Mouse (Mus musculus): Measurements from ENCODE around the gene Tmem223.

Gene Tmem223

DNA sequence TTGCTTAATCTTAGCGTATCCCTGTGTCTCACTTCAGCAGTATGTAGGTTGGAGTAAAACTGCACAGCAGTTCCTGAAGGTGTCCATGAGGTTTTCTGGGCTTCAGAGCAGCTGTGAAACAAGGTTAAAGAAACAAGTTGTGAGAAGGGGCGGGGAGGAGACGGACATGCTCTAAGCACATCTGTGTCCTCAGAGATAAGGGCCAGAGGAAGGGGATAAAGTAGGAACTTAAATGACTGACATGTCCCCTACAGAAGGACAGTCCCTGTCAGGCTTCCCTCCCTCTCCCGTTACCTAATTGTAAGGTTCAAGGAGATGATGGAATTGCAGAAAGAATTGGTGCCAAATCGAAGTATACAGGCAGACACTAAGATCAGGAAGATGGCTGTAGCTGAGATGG, 2.2 kb downstream of the Tmem223 start:
- DNase-seq (ENCODE audit: low read depth, low spot score): no peak
- Histone ChIP-seq H3K27me3 (ENCODE audit: control insufficient read depth, insufficient read depth, low read length, poor library complexity, severe bottlenecking) (no peaks in the 10 kb centered on the region), H3K36me3 (ENCODE audit: control insufficient read depth, insufficient read depth, low read length, poor library complexity, severe bottlenecking) (0 out of 2 replicates have a peak, but pooled peaks cover 2% of the 10 kb centered on the region)

DNA sequence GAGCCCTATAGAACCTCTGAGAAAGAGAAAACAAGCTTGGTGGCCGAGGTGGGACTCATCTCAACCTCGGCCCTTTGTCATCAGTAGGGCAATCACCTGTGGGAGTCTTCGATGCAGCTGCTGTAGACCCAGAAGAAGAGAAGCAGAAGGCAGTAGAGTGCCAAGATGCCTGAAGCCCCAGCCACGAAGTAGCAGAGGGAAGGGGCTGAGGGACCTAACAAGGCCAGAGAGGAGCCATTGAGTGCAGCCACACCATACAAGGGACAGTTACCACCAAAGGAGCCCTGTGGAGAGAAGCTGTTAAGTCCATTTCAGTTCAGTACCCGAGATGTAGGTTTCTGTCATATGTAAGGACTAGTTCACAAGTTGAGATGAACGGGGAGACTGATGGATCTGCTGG, 2.6 kb downstream of the Tmem223 start:
- Histone ChIP-seq H3K36me3 (ENCODE audit: control insufficient read depth, insufficient read depth, low read length, poor library complexity, severe bottlenecking) (0 out of 2 replicates have a peak, but pooled peaks cover 2% of the 10 kb centered on the region), H3K27me3 (ENCODE audit: control insufficient read depth, insufficient read depth, low read length, poor library complexity, severe bottlenecking) (no peaks in the 10 kb centered on the region)
- DNase-seq (ENCODE audit: low read depth, low spot score): no peak

- no peaks in the 10 kb centered on the region for H3K27me3 ChIP-seq (ENCODE audit: control insufficient read depth, insufficient read depth, low read length, poor library complexity, severe bottlenecking)
- peak; percentile 96 for DNase-seq (ENCODE audit: low read depth, low spot score)
- no peaks in the 10 kb centered on the region for H3K36me3 ChIP-seq (ENCODE audit: control insufficient read depth, insufficient read depth, low read length, poor library complexity, severe bottlenecking)
Measured at GRCm38 (mm10) chr19:8774086-8774835, 3.5 kb downstream of the Tmem223 start, which contains the start of gene Tmem179b. Tmem179b (minus strand) TSS chr19:8774467.

- Histone ChIP-seq H3K27me3 (ENCODE audit: control insufficient read depth, insufficient read depth, low read length, poor library complexity, severe bottlenecking) (no peaks in the 10 kb centered on the region), H3K36me3 (ENCODE audit: control insufficient read depth, insufficient read depth, low read length, poor library complexity, severe bottlenecking) (no peaks in the 10 kb centered on the region)
- DNase-seq (ENCODE audit: low read depth, low spot score): no peak
Measured at GRCm38 (mm10) chr19:8774951-8775421, 4.2 kb downstream of the Tmem223 start.

DNA sequence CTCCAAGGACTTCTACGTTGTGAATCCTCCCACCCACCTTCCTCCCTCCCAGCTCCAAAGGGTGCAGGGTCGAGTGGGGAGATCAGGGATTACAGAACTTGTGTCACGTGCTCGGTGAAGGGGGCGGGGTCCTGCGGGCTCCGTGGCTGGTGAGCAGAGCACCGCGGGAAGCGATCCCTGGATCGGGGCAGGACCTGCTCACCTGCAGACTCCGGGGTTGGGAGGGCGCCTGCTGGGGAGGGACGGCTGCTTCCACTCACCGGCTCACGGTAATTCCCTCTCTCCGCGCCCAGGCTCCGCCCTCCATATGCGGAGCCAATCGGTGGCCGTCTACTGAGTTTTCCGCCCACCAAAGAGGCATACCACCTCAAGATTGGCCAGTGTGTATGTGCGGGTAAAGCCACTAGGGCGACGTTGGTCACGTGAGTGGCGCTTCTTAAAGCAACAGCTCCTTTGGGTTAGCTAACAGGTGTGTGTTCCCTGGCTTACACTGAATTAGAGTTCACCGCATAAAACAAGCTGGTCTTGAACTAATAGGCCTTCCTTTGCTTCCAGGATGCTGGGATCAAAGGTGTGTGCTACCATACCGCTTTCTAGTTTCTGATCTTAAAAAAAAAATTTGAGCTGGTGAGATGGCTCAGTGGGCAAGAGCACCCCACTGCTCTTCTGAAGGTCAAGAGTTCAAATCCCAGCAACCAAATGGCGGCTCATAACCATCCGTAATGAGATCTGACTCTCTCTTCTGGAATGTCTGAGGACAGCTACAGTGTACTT, 15.4 kb downstream of the Tmem223 start, which contains the start of gene Taf6l:
Gene Taf6l (minus strand): TSS at position 410 of the 774 bp plus-strand sequence.
- Histone ChIP-seq H3K36me3 (ENCODE audit: control insufficient read depth, insufficient read depth, low read length, poor library complexity, severe bottlenecking) (no peaks in the 10 kb centered on the region), H3K27me3 (ENCODE audit: control insufficient read depth, insufficient read depth, low read length, poor library complexity, severe bottlenecking) (no peaks in the 10 kb centered on the region)
- DNase-seq (ENCODE audit: low read depth, low spot score): peak; percentile 97

DNA sequence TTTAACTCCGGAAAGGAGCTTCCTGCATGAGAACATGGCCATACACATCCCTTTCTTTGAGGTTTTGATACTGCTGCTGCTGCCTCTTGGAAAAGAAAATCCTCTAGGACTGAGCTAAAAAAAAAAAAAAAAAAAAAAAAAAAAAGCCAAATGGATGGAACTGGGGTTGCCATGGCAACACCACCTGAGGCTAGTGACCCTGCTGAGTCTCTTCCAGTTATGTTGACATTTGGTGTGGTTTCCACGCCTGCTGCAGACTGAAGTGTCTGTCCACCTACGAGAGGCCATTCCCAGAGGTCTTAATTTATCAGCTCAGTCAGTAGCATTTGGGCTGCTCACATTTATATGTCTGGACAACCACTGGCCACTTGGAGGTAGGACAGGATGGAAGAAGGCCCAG, 17.7 kb downstream of the Tmem223 start:
- Histone ChIP-seq H3K27me3 (ENCODE audit: control insufficient read depth, insufficient read depth, low read length, poor library complexity, severe bottlenecking) (no peaks in the 10 kb centered on the region), H3K36me3 (ENCODE audit: control insufficient read depth, insufficient read depth, low read length, poor library complexity, severe bottlenecking) (peaks cover 12% of the 10 kb centered on the region)
- no peak for DNase-seq (ENCODE audit: low read depth, low spot score)

GRCm38 (mm10) chr19:8789171-8789570, 18.4 kb downstream of the Tmem223 start:
- no peaks in the 10 kb centered on the region for H3K27me3 ChIP-seq (ENCODE audit: control insufficient read depth, insufficient read depth, low read length, poor library complexity, severe bottlenecking)

GRCm38 (mm10) chr19:8790171-8790570, 19.4 kb downstream of the Tmem223 start:
- Histone ChIP-seq H3K27me3 (ENCODE audit: control insufficient read depth, insufficient read depth, low read length, poor library complexity, severe bottlenecking) (no peaks in the 10 kb centered on the region), H3K36me3 (ENCODE audit: control insufficient read depth, insufficient read depth, low read length, poor library complexity, severe bottlenecking) (peaks cover 24% of the 10 kb centered on the region)
- no peak for DNase-seq (ENCODE audit: low read depth, low spot score)

More at GRCm38 (mm10) chr19:8789171-8789570, 18.4 kb downstream of the Tmem223 start:
- DNase-seq (ENCODE audit: low read depth, low spot score): no peak
- H3K36me3 ChIP-seq (ENCODE audit: control insufficient read depth, insufficient read depth, low read length, poor library complexity, severe bottlenecking): peaks cover 17% of the 10 kb centered on the region

GRCm38 (mm10) chr19:8798264-8798946, 27.6 kb downstream of the Tmem223 start, which contains the start of gene Polr2g:
Polr2g (minus strand) TSS chr19:8798577.
- Histone ChIP-seq H3K27me3 (ENCODE audit: control insufficient read depth, insufficient read depth, low read length, poor library complexity, severe bottlenecking) (no peaks in the 10 kb centered on the region), H3K36me3 (ENCODE audit: control insufficient read depth, insufficient read depth, low read length, poor library complexity, severe bottlenecking) (peaks cover 17% of the 10 kb centered on the region)
- DNase-seq (ENCODE audit: low read depth, low spot score): peak; percentile 93

- H3K27me3 ChIP-seq (ENCODE audit: control insufficient read depth, insufficient read depth, low read length, poor library complexity, severe bottlenecking): no peaks in the 10 kb centered on the region
- DNase-seq (ENCODE audit: low read depth, low spot score): no peak
- H3K36me3 ChIP-seq (ENCODE audit: control insufficient read depth, insufficient read depth, low read length, poor library complexity, severe bottlenecking): peaks cover 11% of the 10 kb centered on the region; the same call in 1 of the 2 replicates
Measured at GRCm38 (mm10) chr19:8798947-8799315, 28.1 kb downstream of the Tmem223 start.

- H3K27me3 ChIP-seq (ENCODE audit: control insufficient read depth, insufficient read depth, low read length, poor library complexity, severe bottlenecking): no peaks in the 10 kb centered on the region
- peak; percentile 97 for DNase-seq (ENCODE audit: low read depth, low spot score)
- 0 out of 2 replicates have a peak, but pooled peaks cover under 1% of the 10 kb centered on the region for H3K36me3 ChIP-seq (ENCODE audit: control insufficient read depth, insufficient read depth, low read length, poor library complexity, severe bottlenecking)
Measured at GRCm38 (mm10) chr19:8802130-8802821, 31.5 kb downstream of the Tmem223 start, which contains the start of gene Zbtb3. Zbtb3 (plus strand) TSS chr19:8802555.

GRCm38 (mm10) chr19:8803204-8803780, 32.5 kb downstream of the Tmem223 start:
- H3K27me3 ChIP-seq (ENCODE audit: control insufficient read depth, insufficient read depth, low read length, poor library complexity, severe bottlenecking): no peaks in the 10 kb centered on the region
- DNase-seq (ENCODE audit: low read depth, low spot score): no peak
- no peaks in the 10 kb centered on the region for H3K36me3 ChIP-seq (ENCODE audit: control insufficient read depth, insufficient read depth, low read length, poor library complexity, severe bottlenecking)

DNA sequence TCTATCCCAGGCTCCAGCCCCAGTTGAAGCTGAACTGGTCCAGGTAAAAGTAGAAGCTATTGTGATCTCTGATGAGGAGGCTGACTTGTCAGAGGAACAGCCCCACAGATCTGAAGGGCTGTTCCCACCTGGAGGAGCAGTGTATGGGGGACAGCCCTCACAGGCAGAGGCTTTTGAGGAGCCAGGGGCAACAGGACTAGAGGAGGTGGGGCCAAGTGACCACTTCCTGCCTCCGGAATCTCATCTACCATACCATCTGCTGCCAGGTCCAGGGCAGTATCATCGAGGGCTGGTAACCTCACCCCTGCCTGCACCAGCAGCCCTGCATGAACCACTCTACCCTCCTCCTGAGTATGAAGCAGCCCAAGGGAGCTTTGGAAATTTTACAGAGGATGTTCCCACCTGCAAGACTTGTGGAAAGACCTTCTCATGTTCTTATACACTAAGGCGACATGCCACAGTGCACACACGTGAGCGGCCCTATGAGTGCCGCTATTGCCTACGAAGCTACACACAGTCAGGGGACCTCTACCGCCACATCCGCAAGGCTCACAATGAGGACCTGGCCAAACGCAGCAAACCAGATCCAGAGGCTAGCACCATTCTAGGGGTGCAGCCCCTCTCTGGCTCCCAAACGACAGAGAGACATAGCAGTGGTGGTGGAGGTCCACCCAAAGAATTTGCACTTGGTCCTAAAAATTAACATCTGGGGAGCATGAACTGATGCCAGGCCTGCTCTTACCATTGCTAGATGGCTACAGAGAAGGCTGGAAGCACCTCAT, 33.3 kb downstream of the Tmem223 start:
- no peaks in the 10 kb centered on the region for H3K36me3 ChIP-seq (ENCODE audit: control insufficient read depth, insufficient read depth, low read length, poor library complexity, severe bottlenecking)
- DNase-seq (ENCODE audit: low read depth, low spot score): no peak
- H3K27me3 ChIP-seq (ENCODE audit: control insufficient read depth, insufficient read depth, low read length, poor library complexity, severe bottlenecking): no peaks in the 10 kb centered on the region

Measured in splenic B cell, adult 2 months (primary cell).